Mouse (Mus musculus): ENCODE data around the gene Slc25a43. TPM values are rescaled to one million over a fixed set of nuclear protein-coding genes. Genes with fewer than 3 reads are reported as not detected.

Slc25a43 gene
- total RNA-seq (2021), result not detected

DNA sequence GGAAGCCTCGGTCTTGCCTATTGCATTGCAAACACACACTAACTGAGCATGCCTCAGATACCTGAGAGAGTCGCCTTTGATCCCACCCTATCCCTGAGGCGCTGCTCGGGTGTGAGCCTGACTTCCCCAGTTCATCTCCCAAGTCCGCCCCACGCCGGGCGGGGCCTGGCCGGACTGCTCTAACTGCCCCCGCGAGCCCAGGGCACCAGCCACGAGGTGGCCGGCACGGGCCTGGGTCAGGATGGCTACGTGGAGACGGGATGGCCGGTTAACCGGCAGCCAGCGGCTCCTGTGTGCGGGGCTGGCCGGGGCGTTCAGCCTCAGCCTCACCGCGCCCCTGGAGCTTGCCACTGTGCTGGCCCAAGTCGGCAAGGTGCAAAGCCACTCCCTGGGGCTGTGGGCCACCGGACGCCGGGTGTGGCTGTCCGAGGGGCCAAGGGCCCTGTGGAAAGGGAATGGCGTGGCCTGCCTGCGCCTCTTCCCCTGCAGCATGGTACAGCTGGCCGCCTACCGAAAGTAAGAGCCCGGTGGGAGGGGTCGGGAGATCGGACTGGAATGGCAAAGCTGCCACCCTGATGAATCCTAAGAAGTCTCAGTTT, at the start of gene Slc25a43:
Gene Slc25a43, plus strand, starts transcription at position 157 of the 599 bp plus-strand sequence.
- intact Hi-C loops (cut with DNase I), result loop anchor here (10.0 kb wide), 1 partner anchor 109 kb away; no protein-coding TSS in a partner anchor
- DNase-seq (ENCODE audit: low spot score), result no peak

DNA sequence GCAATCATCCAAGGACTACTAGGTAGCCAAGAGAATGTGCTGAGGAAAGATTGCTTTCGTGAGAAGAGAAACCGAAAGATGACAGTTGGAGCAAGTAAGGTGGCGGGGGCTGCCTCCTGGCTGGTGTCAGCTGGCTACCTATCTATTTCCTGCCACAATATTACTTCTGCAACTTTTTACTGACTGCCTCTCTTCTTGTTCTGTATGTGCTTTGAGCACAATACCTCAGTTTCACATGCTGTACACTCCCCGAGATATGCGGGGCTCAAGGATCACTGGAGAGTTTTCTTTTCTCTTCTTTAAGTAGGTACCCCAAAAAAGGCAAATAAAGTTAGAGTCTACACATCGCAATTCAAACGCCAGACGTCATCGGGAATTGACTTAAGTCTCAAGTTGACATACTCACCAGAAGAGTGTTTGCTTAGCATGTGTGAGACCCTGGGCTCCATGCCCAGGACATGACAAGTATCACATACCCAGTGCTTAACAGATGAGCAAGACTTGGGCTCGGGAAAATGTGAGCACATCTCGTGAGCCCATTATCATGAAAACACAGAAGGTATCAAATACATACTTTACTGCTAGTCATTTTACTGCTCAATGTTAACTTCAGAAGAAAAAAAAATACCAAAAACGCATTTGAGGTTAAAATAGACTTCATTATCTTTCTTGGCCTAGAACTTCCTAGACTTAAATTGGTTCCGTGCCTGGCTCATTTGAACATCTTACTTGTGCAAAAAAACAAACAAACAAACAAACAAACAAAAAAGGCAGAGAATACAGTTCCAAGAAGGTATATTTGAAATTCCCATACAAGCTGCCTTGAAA, 3.1 kb upstream of the Slc25a43 start:
- DNase-seq (ENCODE audit: low spot score), result no peak
- intact Hi-C loops (cut with DNase I), result loop anchor here (10.0 kb wide), 1 partner anchor 106 kb away; no protein-coding TSS in a partner anchor

DNA sequence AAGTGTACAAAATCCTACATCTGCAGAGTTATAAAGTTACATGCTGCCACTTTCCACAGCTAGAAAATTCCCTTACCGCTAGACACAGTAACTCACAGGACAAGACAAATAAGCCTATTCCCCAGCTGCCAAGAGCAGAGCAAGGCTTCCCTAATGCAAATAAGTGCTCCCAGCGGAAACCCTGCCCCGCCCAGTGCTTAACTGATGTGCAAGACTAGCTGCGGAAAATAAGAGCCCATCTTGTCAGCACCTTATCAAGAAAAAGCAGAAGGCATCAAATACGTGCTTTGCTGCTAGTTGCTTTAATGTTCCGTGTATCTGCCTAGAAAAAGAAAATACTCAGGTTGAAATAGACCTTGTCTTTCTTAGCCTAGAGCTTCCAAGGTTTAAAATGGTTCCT, 2.2 kb upstream of the Slc25a43 start:
- DNase-seq (ENCODE audit: low spot score), result no peak
- intact Hi-C loops (cut with DNase I), result loop anchor here (10.0 kb wide), 1 partner anchor 106 kb away; no protein-coding TSS in a partner anchor

DNA sequence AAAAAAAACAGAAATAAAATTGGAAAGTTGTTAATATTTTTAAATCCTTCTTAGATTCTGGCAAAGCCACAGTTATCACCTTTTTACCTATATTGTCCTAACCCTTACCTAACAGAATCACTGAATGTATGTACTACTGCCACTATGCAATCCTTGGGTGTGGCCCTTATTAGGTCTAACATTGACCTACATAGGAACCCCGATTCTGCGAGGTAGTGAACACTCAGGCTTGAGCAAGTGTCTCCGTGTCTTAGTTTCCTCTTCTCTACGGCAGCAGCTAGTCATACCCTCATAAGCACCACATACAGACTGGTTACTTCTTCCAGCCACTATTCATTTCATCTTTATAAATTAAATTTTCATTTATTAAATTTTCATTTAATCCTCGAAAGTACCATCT, 715 bp upstream of the Slc25a43 start:
- intact Hi-C loops (cut with DNase I), result loop anchor here (10.0 kb wide), 1 partner anchor 108 kb away; no protein-coding TSS in a partner anchor
- DNase-seq (ENCODE audit: low spot score), result no peak

GRCm38 (mm10) chrX:36744735-36745134, 1.3 kb downstream of the Slc25a43 start:
- intact Hi-C loops (cut with DNase I), result loop anchor here (10.0 kb wide), 1 partner anchor 110 kb away; no protein-coding TSS in a partner anchor
- peak; percentile 6 for DNase-seq (ENCODE audit: low spot score)

DNA sequence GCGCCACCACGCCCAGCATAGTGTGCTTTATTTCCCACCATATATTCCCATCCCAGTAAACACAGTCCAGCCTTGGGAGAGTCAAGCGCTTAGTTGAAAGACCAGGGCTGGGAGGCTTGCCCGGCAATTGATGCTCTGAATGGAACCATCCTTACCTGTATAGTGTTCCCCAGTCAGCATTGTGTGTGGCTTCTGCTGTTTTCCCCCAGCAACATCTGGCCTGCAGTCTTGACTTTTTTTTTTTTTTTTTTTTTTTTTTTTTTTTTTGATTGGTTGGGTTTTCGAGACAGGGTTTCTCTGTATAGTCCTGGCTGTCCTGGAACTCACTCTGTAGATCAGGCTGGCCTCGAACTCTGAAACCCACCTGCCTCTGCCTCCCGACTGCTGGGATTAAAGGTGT, 1.9 kb downstream of the Slc25a43 start:
- no peak for DNase-seq (ENCODE audit: low spot score)
- intact Hi-C loops (cut with DNase I), result loop anchor here (10.0 kb wide), 1 partner anchor 111 kb away; no protein-coding TSS in a partner anchor

- no peak for DNase-seq (ENCODE audit: low spot score)
- intact Hi-C loops (cut with DNase I), result loop anchor here (10.0 kb wide), 1 partner anchor 112 kb away; no protein-coding TSS in a partner anchor
These were observed 3.3 kb downstream of the Slc25a43 start for GRCm38 (mm10) chrX:36746789-36747188.

- DNase-seq (ENCODE audit: low spot score), result no peak
- intact Hi-C loops (cut with DNase I), result loop anchor here (10.0 kb wide), 1 partner anchor 114 kb away; no protein-coding TSS in a partner anchor
These were observed 5.1 kb downstream of the Slc25a43 start for GRCm38 (mm10) chrX:36748573-36748972.

DNA sequence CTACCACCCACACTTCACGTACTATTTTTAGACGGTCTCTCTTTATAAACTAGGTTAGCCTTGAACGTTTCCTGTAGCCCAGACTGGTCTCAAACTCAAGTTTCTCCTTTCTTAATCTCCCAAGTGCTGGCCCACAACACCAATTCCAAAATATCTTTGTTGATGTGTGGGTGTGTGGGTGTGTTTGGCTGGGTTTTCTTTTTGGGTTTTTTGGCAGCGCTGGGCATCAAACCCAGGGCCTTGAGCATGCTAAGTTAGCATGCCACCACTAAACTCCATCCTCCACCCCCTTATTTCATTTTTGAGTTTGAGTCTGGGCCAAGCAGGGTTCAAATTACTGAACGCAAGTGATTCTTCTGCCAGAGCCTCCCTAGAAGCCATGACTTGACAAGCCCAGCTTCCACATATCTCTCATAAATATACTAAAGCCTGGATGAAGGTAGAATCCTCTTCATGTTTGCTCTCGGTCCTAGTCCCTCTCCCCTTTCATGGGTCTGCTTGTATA, 5.9 kb downstream of the Slc25a43 start:
- intact Hi-C loops (cut with DNase I), result loop anchor here (10.0 kb wide), 1 partner anchor 115 kb away; no protein-coding TSS in a partner anchor
- DNase-seq (ENCODE audit: low spot score), result no peak

- intact Hi-C loops (cut with DNase I), result no loop called here
- DNase-seq (ENCODE audit: low spot score), result no peak
These were observed 7.1 kb downstream of the Slc25a43 start for GRCm38 (mm10) chrX:36750591-36750990.

DNA sequence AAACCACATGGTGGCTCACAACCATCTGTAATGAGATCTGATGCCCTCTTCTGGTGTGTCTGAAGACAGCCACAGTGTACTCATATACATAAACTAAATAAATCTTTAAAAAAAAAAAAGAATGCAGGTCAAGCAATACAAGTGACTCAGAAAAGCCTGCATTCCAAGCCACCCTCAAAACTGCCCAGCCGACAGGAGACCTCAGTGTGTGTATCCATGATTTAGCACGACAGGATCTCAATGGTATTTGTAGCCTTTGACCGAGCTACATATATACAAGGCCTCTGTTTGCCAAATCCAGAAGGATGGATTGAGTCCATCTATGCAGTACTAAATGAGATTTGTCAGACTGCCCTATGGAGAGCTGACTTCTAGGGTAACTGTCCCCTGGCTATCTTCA, 9.1 kb downstream of the Slc25a43 start:
- intact Hi-C loops (cut with DNase I), result no loop called here
- DNase-seq (ENCODE audit: low spot score), result no peak

DNA sequence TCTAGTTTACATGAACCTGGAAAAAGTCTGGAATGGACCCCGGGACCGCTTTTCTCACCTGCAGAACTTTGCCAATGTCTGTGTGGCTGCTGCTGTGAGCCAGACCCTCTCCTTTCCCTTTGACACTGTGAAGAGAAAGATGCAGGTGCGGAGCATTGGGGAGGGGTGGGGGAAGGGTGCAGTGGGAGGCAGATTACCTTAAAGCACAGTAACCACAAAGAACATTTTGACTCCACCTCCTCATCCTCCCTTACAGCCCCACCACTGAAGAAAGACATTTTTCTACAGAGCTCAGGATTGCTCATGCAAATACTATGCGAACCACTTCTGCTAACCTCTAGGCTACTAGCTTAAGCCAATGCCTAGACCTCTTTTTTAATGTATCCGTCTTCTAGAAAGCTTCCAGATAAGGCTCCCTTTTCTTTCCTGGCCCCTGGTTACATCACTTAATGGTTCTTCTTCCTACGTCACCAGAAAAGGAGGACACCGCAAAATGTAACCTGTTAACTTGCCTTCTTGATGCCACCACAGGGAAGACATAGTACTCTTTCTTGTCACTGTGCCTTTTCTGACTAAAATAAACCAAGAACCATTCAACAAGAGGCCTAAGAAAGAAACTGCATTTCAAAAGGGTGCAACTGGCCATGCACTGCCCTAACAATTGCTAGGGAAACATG, 14.5 kb downstream of the Slc25a43 start:
- intact Hi-C loops (cut with DNase I), result no loop called here
- no peak for DNase-seq (ENCODE audit: low spot score)

- intact Hi-C loops (cut with DNase I), result no loop called here
- DNase-seq (ENCODE audit: low spot score), result no peak
These were observed 15.1 kb downstream of the Slc25a43 start for GRCm38 (mm10) chrX:36758566-36758965.

GRCm38 (mm10) chrX:36760946-36761635, 17.6 kb downstream of the Slc25a43 start:
- no peak for DNase-seq (ENCODE audit: low spot score)
- intact Hi-C loops (cut with DNase I), result loop anchor here (5.0 to 10.0 kb wide), 3 partner anchors 36 to 144 kb away; partner anchors contain the start of genes Nkrf and Slc25a5

DNA sequence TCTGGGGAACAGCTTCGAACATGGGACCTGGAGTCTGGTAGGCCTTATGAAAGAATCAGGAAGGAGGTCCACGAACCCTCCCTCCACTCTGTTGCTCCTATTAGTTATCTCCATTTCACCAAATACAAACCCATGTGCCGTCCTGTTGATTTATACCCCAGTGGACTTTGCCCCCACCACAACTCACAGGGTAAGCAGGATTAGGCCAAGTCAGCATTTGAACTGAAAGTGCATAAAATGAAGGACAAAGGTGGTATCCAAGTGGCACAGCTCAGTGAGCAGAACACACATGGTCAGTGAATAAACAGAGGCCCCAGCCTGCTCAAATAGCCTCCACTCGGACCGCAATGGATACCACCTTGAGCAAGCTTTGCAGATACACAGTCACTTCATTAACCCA, 18.8 kb downstream of the Slc25a43 start:
- intact Hi-C loops (cut with DNase I), result loop anchor here (5.0 to 10.0 kb wide), 3 partner anchors 35 to 143 kb away; partner anchors contain the start of genes Nkrf and Slc25a5
- DNase-seq (ENCODE audit: low spot score), result no peak

DNA sequence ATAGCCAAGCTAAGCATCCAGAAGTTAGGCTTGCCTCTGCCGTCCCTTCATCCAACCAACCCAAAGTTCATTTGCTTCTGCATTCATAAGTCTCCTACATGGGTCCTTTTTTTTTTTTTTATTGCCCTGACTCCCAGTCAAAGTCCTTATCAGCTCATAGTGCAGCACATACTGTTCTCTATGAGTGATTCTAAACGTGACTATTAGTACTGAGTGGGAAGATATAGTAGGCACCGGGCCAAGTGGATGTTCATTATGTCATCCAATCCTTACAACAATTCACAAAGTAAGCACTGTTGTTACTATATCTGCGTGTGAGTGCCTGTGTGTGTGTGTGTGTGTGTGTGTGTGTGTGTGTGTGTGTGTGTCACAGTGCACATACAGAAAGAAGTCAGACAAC, 19.4 kb downstream of the Slc25a43 start:
- DNase-seq (ENCODE audit: low spot score), result no peak
- intact Hi-C loops (cut with DNase I), result loop anchor here (5.0 to 10.0 kb wide), 3 partner anchors 34 to 142 kb away; partner anchors contain the start of genes Nkrf and Slc25a5

DNA sequence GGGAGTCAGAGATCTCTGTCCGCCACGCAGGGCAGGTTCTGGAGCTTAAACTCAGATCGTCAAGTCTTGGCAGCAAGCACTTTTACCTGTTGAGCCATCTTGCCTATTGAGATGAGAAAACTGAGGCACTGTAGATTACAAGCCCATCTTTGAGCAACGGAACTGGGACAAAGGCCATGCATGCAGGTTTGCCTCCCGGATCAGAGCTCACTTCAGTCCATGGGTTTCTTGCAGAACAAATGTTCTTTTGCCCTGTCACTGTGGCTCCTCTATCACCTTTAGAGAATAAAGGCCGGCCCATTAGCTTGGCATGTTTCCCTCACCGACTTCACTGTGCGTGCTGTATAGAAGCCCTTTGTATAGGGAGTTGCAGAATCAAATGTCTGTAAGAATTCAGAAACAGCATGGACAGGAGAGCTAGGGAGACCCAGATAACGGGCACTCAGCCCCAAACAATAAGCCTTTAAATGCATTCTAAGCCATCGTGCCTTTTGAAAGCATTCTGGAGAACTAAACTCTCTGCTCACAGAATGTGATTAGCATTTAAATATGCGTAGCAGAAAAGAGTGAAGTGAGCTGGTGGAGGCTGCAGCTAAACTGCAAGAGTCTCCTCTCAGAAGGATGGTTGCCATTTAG, 20.0 kb downstream of the Slc25a43 start:
- intact Hi-C loops (cut with DNase I), result loop anchor here (5.0 to 10.0 kb wide), 3 partner anchors 34 to 141 kb away; partner anchors contain the start of genes Nkrf and Slc25a5
- no peak for DNase-seq (ENCODE audit: low spot score)

GRCm38 (mm10) chrX:36763934-36764317, 20.5 kb downstream of the Slc25a43 start:
- intact Hi-C loops (cut with DNase I), result loop anchor here (5.0 to 10.0 kb wide), 3 partner anchors 33 to 141 kb away; partner anchors contain the start of genes Nkrf and Slc25a5

More at GRCm38 (mm10) chrX:36763934-36764317, 20.5 kb downstream of the Slc25a43 start:
- no peak for DNase-seq (ENCODE audit: low spot score)

Measured in heart, postnatal 25 days (tissue).